Mouse (Mus musculus): Measurements from ENCODE around the gene Tmem132d. TPM values are rescaled to one million over a fixed set of nuclear protein-coding genes. Genes with fewer than 3 reads are reported as not detected.

The Tmem132d gene
- polyA plus RNA-seq, 1 experiment from 2014 or later: 3.3 TPM

GRCm38 (mm10) chr5:128330351-128330750 is 102.5 kb downstream of the Tmem132d start:
- WGBS: 86% methylated on average over 8 of the region's 8 CpGs
- no peak for TF ChIP-seq CTCF (IDR thresholded peaks at IDR 0.05; ENCODE audit: low read depth)
- no peak overlapping the region for H3K9ac ChIP-seq

GRCm38 (mm10) chr5:128302387-128302786 is 130.5 kb downstream of the Tmem132d start:
- no peaks in the 10 kb centered on the region for H3K4me1 ChIP-seq (ENCODE audit: insufficient read depth)
- ATAC-seq (ENCODE audit: insufficient read depth) (no peak), DNase-seq (no peak)
- H3K4me2 ChIP-seq: no peak overlapping the region
- no peak overlapping the region for H3K4me3 ChIP-seq (ENCODE audit: low read depth, low read length)
- H3K27me3 ChIP-seq (ENCODE audit: insufficient read depth, low read length): no peaks in the 10 kb centered on the region
- no peaks in the 10 kb centered on the region for H3K9me3 ChIP-seq (ENCODE audit: low read depth, low read length)
- H3K9ac ChIP-seq: no peak overlapping the region
- no peaks in the 10 kb centered on the region for H3K36me3 ChIP-seq (ENCODE audit: insufficient read depth)
- WGBS: 59% methylated on average over 2 of the region's 2 CpGs
- no peak for TF ChIP-seq CTCF (IDR thresholded peaks at IDR 0.05; ENCODE audit: low read depth)
- no peak overlapping the region for H3K27ac ChIP-seq (ENCODE audit: low read depth)

More at GRCm38 (mm10) chr5:128330351-128330750, 102.5 kb downstream of the Tmem132d start:
- Histone ChIP-seq H3K4me2 (no peak overlapping the region), H3K27ac (ENCODE audit: low read depth) (no peak overlapping the region), H3K4me3 (ENCODE audit: low read depth, low read length) (no peak overlapping the region), H3K36me3 (ENCODE audit: insufficient read depth) (no peaks in the 10 kb centered on the region), H3K4me1 (ENCODE audit: insufficient read depth) (no peaks in the 10 kb centered on the region), H3K27me3 (ENCODE audit: insufficient read depth, low read length) (no peaks in the 10 kb centered on the region), H3K9me3 (ENCODE audit: low read depth, low read length) (no peaks in the 10 kb centered on the region)
- ATAC-seq (ENCODE audit: insufficient read depth) (no peak), DNase-seq (no peak)

- ATAC-seq (ENCODE audit: insufficient read depth) (no peak), DNase-seq (no peak)
- H3K4me1 ChIP-seq (ENCODE audit: insufficient read depth): no peaks in the 10 kb centered on the region
- no peak overlapping the region for H3K27ac ChIP-seq (ENCODE audit: low read depth)
- H3K9ac ChIP-seq: no peak overlapping the region
- H3K27me3 ChIP-seq (ENCODE audit: insufficient read depth, low read length): no peaks in the 10 kb centered on the region
- 46% methylated on average over 2 of the region's 2 CpGs for WGBS
- no peaks in the 10 kb centered on the region for H3K9me3 ChIP-seq (ENCODE audit: low read depth, low read length)
- no peak for TF ChIP-seq CTCF (IDR thresholded peaks at IDR 0.05; ENCODE audit: low read depth)
- no peak overlapping the region for H3K4me2 ChIP-seq
- H3K4me3 ChIP-seq (ENCODE audit: low read depth, low read length): no peak overlapping the region
- no peaks in the 10 kb centered on the region for H3K36me3 ChIP-seq (ENCODE audit: insufficient read depth)
Observed at GRCm38 (mm10) chr5:128291191-128291590, 141.7 kb downstream of the Tmem132d start.

- ATAC-seq (ENCODE audit: insufficient read depth) (no peak), DNase-seq (no peak)
- no peak overlapping the region for H3K4me2 ChIP-seq
- no peak overlapping the region for H3K4me3 ChIP-seq (ENCODE audit: low read depth, low read length)
- WGBS: 65% methylated on average over 6 of the region's 6 CpGs
- H3K4me1 ChIP-seq (ENCODE audit: insufficient read depth): no peaks in the 10 kb centered on the region
- no peak overlapping the region for H3K9ac ChIP-seq
- no peak overlapping the region for H3K27ac ChIP-seq (ENCODE audit: low read depth)
- H3K27me3 ChIP-seq (ENCODE audit: insufficient read depth, low read length): no peaks in the 10 kb centered on the region
- TF ChIP-seq CTCF (IDR thresholded peaks at IDR 0.05; ENCODE audit: low read depth): no peak
- no peaks in the 10 kb centered on the region; the same call in 1 of the 2 replicates for H3K9me3 ChIP-seq (ENCODE audit: low read depth, low read length)
- no peaks in the 10 kb centered on the region for H3K36me3 ChIP-seq (ENCODE audit: insufficient read depth)
Observed at GRCm38 (mm10) chr5:128273255-128273654, 159.6 kb downstream of the Tmem132d start.

GRCm38 (mm10) chr5:128267366-128267765 is 165.5 kb downstream of the Tmem132d start:
- no peak overlapping the region for H3K4me2 ChIP-seq
- H3K9ac ChIP-seq: no peak overlapping the region
- no peak overlapping the region for H3K27ac ChIP-seq (ENCODE audit: low read depth)
- WGBS: 92% methylated on average over 6 of the region's 6 CpGs
- H3K4me1 ChIP-seq (ENCODE audit: insufficient read depth): no peaks in the 10 kb centered on the region
- DNase-seq (no peak), ATAC-seq (ENCODE audit: insufficient read depth) (no peak)
- no peaks in the 10 kb centered on the region for H3K36me3 ChIP-seq (ENCODE audit: insufficient read depth)
- no peaks in the 10 kb centered on the region for H3K27me3 ChIP-seq (ENCODE audit: insufficient read depth, low read length)
- no peak overlapping the region for H3K4me3 ChIP-seq (ENCODE audit: low read depth, low read length)
- TF ChIP-seq CTCF (IDR thresholded peaks at IDR 0.05; ENCODE audit: low read depth): no peak
- H3K9me3 ChIP-seq (ENCODE audit: low read depth, low read length): no peaks in the 10 kb centered on the region; the same call in 1 of the 2 replicates

- WGBS: 52% methylated on average over 4 of the region's 4 CpGs
- Histone ChIP-seq H3K9me3 (ENCODE audit: low read depth, low read length) (no peaks in the 10 kb centered on the region), H3K27me3 (ENCODE audit: insufficient read depth, low read length) (no peaks in the 10 kb centered on the region), H3K36me3 (ENCODE audit: insufficient read depth) (no peaks in the 10 kb centered on the region), H3K4me3 (ENCODE audit: low read depth, low read length) (no peak overlapping the region), H3K4me1 (ENCODE audit: insufficient read depth) (no peaks in the 10 kb centered on the region), H3K4me2 (no peak overlapping the region), H3K9ac (no peak overlapping the region), H3K27ac (ENCODE audit: low read depth) (no peak overlapping the region)
- DNase-seq (no peak), ATAC-seq (ENCODE audit: insufficient read depth) (no peak)
- no peak for TF ChIP-seq CTCF (IDR thresholded peaks at IDR 0.05; ENCODE audit: low read depth)
Observed at GRCm38 (mm10) chr5:128244219-128244618, 188.7 kb downstream of the Tmem132d start.

GRCm38 (mm10) chr5:128236638-128237335 is 196.1 kb downstream of the Tmem132d start:
- H3K4me3 ChIP-seq (ENCODE audit: low read depth, low read length): no peak overlapping the region
- H3K36me3 ChIP-seq (ENCODE audit: insufficient read depth): no peaks in the 10 kb centered on the region
- no peaks in the 10 kb centered on the region for H3K9me3 ChIP-seq (ENCODE audit: low read depth, low read length)
- 61% methylated on average over 9 of the region's 9 CpGs for WGBS
- no peaks in the 10 kb centered on the region for H3K4me1 ChIP-seq (ENCODE audit: insufficient read depth)
- no peak for DNase-seq
- ATAC-seq (ENCODE audit: insufficient read depth): no peak
- no peak overlapping the region for H3K27ac ChIP-seq (ENCODE audit: low read depth)
- H3K27me3 ChIP-seq (ENCODE audit: insufficient read depth, low read length): no peaks in the 10 kb centered on the region
- no peak overlapping the region for H3K4me2 ChIP-seq
- H3K9ac ChIP-seq: no peak overlapping the region
- TF ChIP-seq CTCF (IDR thresholded peaks at IDR 0.05; ENCODE audit: low read depth): no peak

Measured in lung, embryonic 14.5 days (tissue).